Mouse (Mus musculus) lung, adult 10 weeks (tissue): Measurements from ENCODE around the gene Tsx. TPM values are rescaled to one million over a fixed set of nuclear protein-coding genes. Genes with fewer than 3 reads are reported as not detected.

Experiments used
- polyA plus RNA-seq: library from polyadenylated mRNA; stranded (reverse); fragments of 350-450 nt; fragmentation: Illumina TruSeq; extraction: RNeasy Lipid Tissue Mini Kit (QIAGEN cat#74804); gene quantifications from one replicate; pipeline ENCODE4 v1.2.3, GENCODE M21; 2014; ENCODE audit warnings: low read depth, low replicate concordance; ENCODE audit not compliant: insufficient read depth

Tsx gene
- not detected for polyA plus RNA-seq

GRCm38 (mm10) chrX:103414167-103414566 is at the start of gene Tsx:
Gene Tsx, plus strand, starts transcription at chrX:103414467.

GRCm38 (mm10) chrX:103421710-103422109 is 7.4 kb downstream of the Tsx start, which contains the start of gene Gm26992:
Gene Gm26992, plus strand, starts transcription at chrX:103422010.

Other genes with a start within 250 kb of the Tsx start
- gene Nap1l2, start 227.8 kb upstream of the Tsx start, polyA plus RNA-seq = 0.12 TPM
- gene Cdx4, start 93.1 kb upstream of the Tsx start, polyA plus RNA-seq = not detected
- gene Chic1, start 58.0 kb upstream of the Tsx start, polyA plus RNA-seq = 0.84 TPM
- gene Gm26992, start 7.5 kb downstream of the Tsx start, polyA plus RNA-seq = not detected
- gene Zcchc13, start 216.1 kb downstream of the Tsx start, polyA plus RNA-seq = not detected